Mouse (Mus musculus) heart, adult 8-10 months (tissue): ENCODE measurements at regions not wholly inside any gene's neighbourhood (a gene's known extent, or its start where the extent isn't known, plus 50 kb on each side); places are given as distances from the start of the nearest gene placed in this dataset.

ENCODE experiments used
- DNase-seq: peaks from one replicate; pipeline ENCODE4 v3.0.0; 2022; ENCODE audit warnings: low spot score

GRCm38 (mm10) chr9:69705942-69706341, 54.8 kb downstream of the Foxb1 start:
- DNase-seq: no peak

GRCm38 (mm10) chr9:69705071-69705470, 55.7 kb downstream of the Foxb1 start:
- no peak for DNase-seq

- no peak for DNase-seq
Measured at GRCm38 (mm10) chr9:69703731-69704130, 57.0 kb downstream of the Foxb1 start.

- DNase-seq: no peak
Measured at GRCm38 (mm10) chr9:69702156-69702928, 58.4 kb downstream of the Foxb1 start.

- DNase-seq: no peak
Measured at GRCm38 (mm10) chr9:69700696-69701095, 60.0 kb downstream of the Foxb1 start.

- DNase-seq: no peak
Measured at GRCm38 (mm10) chr9:69691756-69692155, 69.0 kb downstream of the Foxb1 start.

- DNase-seq: no peak
Measured at GRCm38 (mm10) chr9:69687349-69688123, 73.2 kb downstream of the Foxb1 start.

GRCm38 (mm10) chr9:69686766-69687165, 74.0 kb downstream of the Foxb1 start:
- no peak for DNase-seq

GRCm38 (mm10) chr9:69685630-69686029, 75.1 kb downstream of the Foxb1 start:
- no peak for DNase-seq

GRCm38 (mm10) chr9:69681372-69682213, 79.1 kb downstream of the Foxb1 start:
- DNase-seq: no peak

GRCm38 (mm10) chr9:69678634-69679033, 82.1 kb downstream of the Foxb1 start:
- no peak for DNase-seq

- DNase-seq: no peak
Measured at GRCm38 (mm10) chr9:69673463-69674105, 87.2 kb downstream of the Foxb1 start.

GRCm38 (mm10) chr9:69672657-69673462, 87.9 kb downstream of the Foxb1 start:
- DNase-seq: no peak

GRCm38 (mm10) chr9:69671199-69671598, 89.5 kb downstream of the Foxb1 start:
- no peak for DNase-seq

GRCm38 (mm10) chr9:69670551-69671044, 90.1 kb downstream of the Foxb1 start:
- no peak for DNase-seq

- no peak for DNase-seq
Measured at GRCm38 (mm10) chr9:69669611-69670550, 90.9 kb downstream of the Foxb1 start.

- no peak for DNase-seq
Measured at GRCm38 (mm10) chr9:69668475-69669090, 92.2 kb downstream of the Foxb1 start.

GRCm38 (mm10) chr9:69667064-69667533, 93.6 kb downstream of the Foxb1 start:
- DNase-seq: no peak

GRCm38 (mm10) chr9:69664201-69664600, 96.5 kb downstream of the Foxb1 start:
- no peak for DNase-seq
